Mouse (Mus musculus): Measurements from ENCODE around the gene Cep250.

DNA sequence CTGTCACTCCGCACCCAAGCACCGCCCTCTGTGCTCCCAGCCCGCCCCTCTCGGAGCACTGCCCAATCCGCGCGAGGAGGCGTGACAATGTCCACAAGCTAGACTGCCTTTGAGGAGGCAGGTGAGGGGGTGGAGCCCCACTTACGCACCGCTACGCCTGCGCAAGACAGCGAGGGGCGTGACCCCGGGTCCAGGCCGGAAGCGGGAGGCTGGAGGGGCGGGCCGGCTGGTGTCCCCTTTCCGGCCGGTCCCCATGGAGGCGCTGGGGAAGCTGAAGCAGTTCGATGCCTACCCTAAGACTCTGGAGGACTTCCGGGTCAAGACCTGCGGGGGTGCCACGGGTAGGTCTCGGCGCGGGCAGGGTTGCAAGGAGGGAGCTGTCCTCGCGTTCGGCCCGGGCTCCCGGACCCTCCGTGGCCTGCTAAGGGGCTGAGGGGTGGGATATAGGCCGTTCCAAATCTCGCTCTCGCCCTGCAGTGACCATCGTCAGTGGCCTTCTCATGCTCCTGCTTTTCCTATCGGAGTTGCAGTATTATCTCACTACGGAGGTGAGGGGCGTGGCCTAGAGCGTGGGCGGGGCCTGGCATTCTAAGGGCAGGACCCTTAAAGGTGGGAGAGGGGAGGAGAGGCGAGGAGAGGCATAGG, 51.8 kb downstream of the Cep250 start, which contains the start of the genes 6430550D23Rik and Ergic3:
- TF ChIP-seq CTCF (IDR thresholded peaks at IDR 0.05; ENCODE audit: low read depth) (no peak), EP300 (IDR thresholded peaks at IDR 0.05; ENCODE audit: low read depth) (no peak)
